Mouse (Mus musculus) kidney, adult 2 months (tissue): Measurements from ENCODE around the gene Dcun1d2. TPM values are rescaled to one million over a fixed set of nuclear protein-coding genes. Genes with fewer than 3 reads are reported as not detected.

Experiments used
- DNase-seq: peaks from one replicate; pipeline ENCODE4 v3.0.0; 2021
- H3K27ac ChIP-seq: fragments of 200-500 bp; 2 replicates; pipeline ENCODE4 v1.5.1; 2012; ENCODE audit warnings: low read depth, low read length, control low read depth, inconsistent platforms; ENCODE audit not compliant: insufficient read depth
- H3K27me3 ChIP-seq: fragments of 200-500 bp; replicated peaks from 2 replicates; pipeline ENCODE4 v1.6.1; 2012; ENCODE audit warnings: mild to moderate bottlenecking, moderate library complexity, low read length, inconsistent platforms; ENCODE audit not compliant: control insufficient read depth, insufficient read depth
- H3K36me3 ChIP-seq: fragments of 200-500 bp; 2 replicates; pipeline ENCODE4 v1.6.1; 2012; ENCODE audit warnings: mild to moderate bottlenecking, moderate library complexity, low read length, inconsistent platforms; ENCODE audit not compliant: control insufficient read depth, insufficient read depth
- H3K4me1 ChIP-seq: fragments of 200-500 bp; 2 replicates; pipeline ENCODE4 v1.6.1; 2011; ENCODE audit warnings: low read length; ENCODE audit not compliant: control insufficient read depth, insufficient read depth
- H3K4me3 ChIP-seq: fragments of 200-500 bp; 2 replicates; pipeline ENCODE4 v1.5.1; 2011; ENCODE audit warnings: mild to moderate bottlenecking, low read depth, low read length, control low read depth; ENCODE audit not compliant: insufficient read depth
- CTCF ChIP-seq: fragments of 200-500 bp; conservative IDR thresholded peaks from 2 replicates; pipeline ENCODE4 v1.5.1; 2011; ENCODE audit warnings: low read depth, mild to moderate bottlenecking, control low read depth, low read length, moderate library complexity, mixed read lengths; ENCODE audit not compliant: insufficient read depth, insufficient read length
- POLR2A ChIP-seq: fragments of 200-500 bp; IDR thresholded peaks from one replicate; pipeline ENCODE4 v1.6.1; 2011; ENCODE audit warnings: low read depth, low read length, control low read depth
- WGBS: fragments of 180-500 bp; shearing (Covaris S2); methylation state at CpG from one replicate; pipeline ENCODE4 v1.1.7; 2018; 5-methylcytosine and 5-hydroxymethylcytosine counted together
- polyA plus RNA-seq: library from polyadenylated mRNA; depleted of rRNA; stranded (reverse); fragments of >200 nt; gene quantifications from 2 replicates; pipeline ENCODE4 v1.2.3, GENCODE M21; 2012

Gene Dcun1d2
- polyA plus RNA-seq, 1 experiment: 25.0 TPM

- no peak for DNase-seq
- Histone ChIP-seq H3K4me3 (no peak overlapping the region), H3K36me3 (no peaks in the 10 kb centered on the region), H3K4me1 (no peaks in the 10 kb centered on the region), H3K27me3 (no peaks in the 10 kb centered on the region), H3K27ac (no peak overlapping the region)
- WGBS: 89% methylated on average over 9 of the region's 9 CpGs
- TF ChIP-seq CTCF (no peak), POLR2A (no peak)
Observed at GRCm38 (mm10) chr8:13240055-13240454, 47.9 kb downstream of the Dcun1d2 start.

- H3K4me1 ChIP-seq: no peaks in the 10 kb centered on the region
- TF ChIP-seq POLR2A (no peak), CTCF (no peak)
- DNase-seq: no peak
- no peak overlapping the region for H3K4me3 ChIP-seq
- no peaks in the 10 kb centered on the region for H3K36me3 ChIP-seq
- 72% methylated on average over 13 of the region's 13 CpGs for WGBS
- no peak overlapping the region for H3K27ac ChIP-seq
- no peaks in the 10 kb centered on the region for H3K27me3 ChIP-seq
Observed at GRCm38 (mm10) chr8:13234803-13235202, 53.1 kb downstream of the Dcun1d2 start.

DNA sequence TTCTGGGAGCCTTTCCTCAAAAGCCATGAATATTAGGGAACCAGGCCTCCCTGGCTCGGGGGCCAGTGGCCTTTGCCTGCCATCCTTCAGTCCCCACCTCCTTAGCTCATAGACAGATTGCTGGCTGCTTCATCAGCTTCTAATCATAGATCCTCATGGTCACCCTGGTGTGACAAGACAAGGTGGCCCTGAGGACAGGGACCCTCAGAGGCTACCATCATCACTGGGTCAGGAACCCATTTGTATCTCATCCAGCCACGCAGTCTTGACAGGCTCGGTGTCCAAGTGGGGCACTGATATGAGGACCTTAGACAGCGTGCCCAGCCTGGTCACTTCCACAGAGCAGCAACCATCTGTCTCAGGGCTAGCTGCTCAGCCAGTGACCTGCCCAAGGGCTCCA is 57.5 kb downstream of the Dcun1d2 start:
- Histone ChIP-seq H3K4me3 (no peak overlapping the region), H3K36me3 (no peaks in the 10 kb centered on the region), H3K27ac (no peak overlapping the region), H3K27me3 (no peaks in the 10 kb centered on the region), H3K4me1 (no peaks in the 10 kb centered on the region)
- TF ChIP-seq CTCF: no peak
- TF ChIP-seq POLR2A: no peak
- DNase-seq: no peak
- 86% methylated on average over 4 of the region's 4 CpGs for WGBS

DNA sequence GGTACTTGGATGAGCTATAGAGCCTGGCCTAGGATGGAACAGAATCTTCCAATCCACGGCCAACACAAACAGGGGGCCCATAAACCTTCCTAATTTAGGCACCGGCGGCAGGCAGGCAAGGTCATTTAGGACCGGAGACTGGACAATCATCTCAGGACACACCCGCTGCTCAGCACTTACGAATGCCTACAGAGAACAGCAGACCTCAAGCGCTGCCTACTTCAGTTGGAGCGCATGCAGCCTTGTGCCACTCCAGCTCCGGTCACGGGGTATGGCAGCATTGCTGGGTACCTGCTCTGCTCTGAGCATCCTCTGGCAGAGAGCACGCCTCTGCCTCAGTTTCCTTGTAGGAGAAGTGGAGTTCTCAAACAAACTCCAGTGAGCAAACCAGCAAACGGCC is 58.1 kb downstream of the Dcun1d2 start:
- H3K4me3 ChIP-seq: no peak overlapping the region
- no peak overlapping the region for H3K27ac ChIP-seq
- no peaks in the 10 kb centered on the region for H3K27me3 ChIP-seq
- no peaks in the 10 kb centered on the region for H3K4me1 ChIP-seq
- TF ChIP-seq POLR2A (no peak), CTCF (no peak)
- DNase-seq: no peak
- WGBS: 56% methylated on average over 12 of the region's 12 CpGs
- H3K36me3 ChIP-seq: no peaks in the 10 kb centered on the region

GRCm38 (mm10) chr8:13228923-13229610 is 58.9 kb downstream of the Dcun1d2 start:
- H3K27ac ChIP-seq: no peak overlapping the region
- no peak for DNase-seq
- no peak for TF ChIP-seq CTCF
- TF ChIP-seq POLR2A: no peak
- H3K27me3 ChIP-seq: no peaks in the 10 kb centered on the region
- WGBS: 51% methylated on average over 9 of the region's 9 CpGs
- H3K36me3 ChIP-seq: no peaks in the 10 kb centered on the region
- no peak overlapping the region for H3K4me3 ChIP-seq
- H3K4me1 ChIP-seq: no peaks in the 10 kb centered on the region

DNA sequence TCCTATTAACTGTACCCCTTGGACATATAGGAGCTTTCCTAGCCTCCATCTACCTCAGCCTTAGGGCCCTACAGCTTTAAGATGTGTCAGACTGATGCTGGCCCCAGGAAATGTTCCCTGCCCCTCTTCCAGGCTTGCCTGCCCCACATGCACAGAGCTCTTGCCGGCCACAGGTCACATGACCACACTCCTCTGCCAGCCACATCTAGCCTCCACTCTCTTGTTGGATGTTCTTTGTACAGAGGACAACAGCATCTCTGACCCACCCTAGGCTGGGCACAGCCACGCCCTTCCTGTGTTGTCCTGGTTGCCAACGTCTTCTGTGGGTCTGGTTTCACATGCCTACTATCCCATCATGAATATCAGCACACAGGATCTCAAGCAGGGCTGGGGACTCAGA is 60.7 kb downstream of the Dcun1d2 start:
- Histone ChIP-seq H3K36me3 (no peaks in the 10 kb centered on the region), H3K4me3 (no peak overlapping the region), H3K27ac (no peak overlapping the region), H3K27me3 (no peaks in the 10 kb centered on the region), H3K4me1 (no peaks in the 10 kb centered on the region)
- no peak for DNase-seq
- WGBS: 42% methylated on average over 3 of the region's 3 CpGs
- TF ChIP-seq POLR2A (no peak), CTCF (no peak)

DNA sequence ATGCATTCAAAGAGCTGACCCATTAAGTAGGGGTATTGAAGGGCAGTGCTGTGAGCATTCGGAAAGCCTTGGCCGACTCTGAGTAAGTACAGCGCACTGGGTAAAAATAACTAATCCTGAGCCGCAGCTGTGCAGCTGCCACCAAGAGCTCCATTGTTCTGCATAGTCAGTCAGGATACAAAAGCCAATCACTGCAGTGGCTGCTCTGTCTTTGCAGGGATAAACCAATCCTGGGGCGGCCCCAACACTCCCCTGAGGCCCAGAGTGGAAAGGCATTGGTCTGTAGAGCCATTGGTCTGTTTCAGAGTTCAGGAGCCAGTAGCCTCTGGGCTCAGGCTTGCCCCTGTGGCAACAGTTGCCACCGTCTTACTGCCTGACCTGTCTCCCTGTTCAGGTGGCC is 61.6 kb downstream of the Dcun1d2 start:
- H3K27ac ChIP-seq: no peak overlapping the region
- DNase-seq: no peak

More for the DNA sequence above, 61.6 kb downstream of the Dcun1d2 start:
- 68% methylated on average over 6 of the region's 6 CpGs for WGBS
- no peaks in the 10 kb centered on the region for H3K36me3 ChIP-seq
- no peak overlapping the region for H3K4me3 ChIP-seq
- H3K27me3 ChIP-seq: no peaks in the 10 kb centered on the region
- no peak for TF ChIP-seq POLR2A
- H3K4me1 ChIP-seq: no peaks in the 10 kb centered on the region
